Mouse (Mus musculus): ENCODE measurements around the gene Tsen2. TPM values are rescaled to one million over a fixed set of nuclear protein-coding genes. Genes with fewer than 3 reads are reported as not detected.
A peak's percentile ranks its signal among the peaks of the same experiment; 100 is the strongest.

Gene Tsen2
- polyA plus RNA-seq, 1 experiment from 2014 or later = 18.5 TPM

DNA sequence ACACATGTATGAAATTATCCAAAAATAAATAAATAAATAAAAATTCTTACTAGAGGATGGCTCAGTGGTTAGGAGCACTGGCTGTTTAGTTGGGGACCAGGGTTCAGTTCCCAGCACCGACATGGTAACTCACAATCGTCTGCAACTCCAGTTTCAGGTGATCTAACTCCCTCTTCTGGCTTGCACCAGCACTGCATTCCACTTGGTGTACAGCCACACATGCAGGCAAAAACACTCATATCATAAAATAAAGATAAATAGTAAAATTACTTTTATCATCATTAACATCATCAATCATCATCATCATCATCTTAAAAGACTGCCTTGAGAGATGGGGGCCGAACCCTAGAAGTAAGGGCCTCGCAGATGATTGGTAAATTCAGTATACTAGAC lies 56.9 kb downstream of the Tsen2 start:
- no peaks in the 10 kb centered on the region for H3K9me3 ChIP-seq (replicated peaks; ENCODE audit: low read length)
- no peak overlapping the region for H3K27ac ChIP-seq
- no peaks in the 10 kb centered on the region for H3K36me3 ChIP-seq (ENCODE audit: insufficient read depth, low read length)
- H3K4me2 ChIP-seq (ENCODE audit: low read length) = peak overlapping the region; percentile 33; the same call in 1 of the 2 replicates
- H3K9ac ChIP-seq (ENCODE audit: low read depth, low read length) = no peak overlapping the region
- peak; percentile 16; the same call in 1 of the 2 replicates for TF ChIP-seq CTCF (IDR thresholded peaks at IDR 0.05; ENCODE audit: low read depth)
- ATAC-seq (replicated peaks; ENCODE audit: low FRiP score, low read depth) = no peak
- no peaks in the 10 kb centered on the region for H3K27me3 ChIP-seq (ENCODE audit: insufficient read depth, low read length)
- DNase-seq (ENCODE audit: low spot score) = no peak
- H3K4me3 ChIP-seq (replicated peaks; ENCODE audit: low read depth, low read length) = peak overlapping the region; percentile 95; the same call in 1 of the 2 replicates
- no peaks in the 10 kb centered on the region for H3K4me1 ChIP-seq (replicated peaks; ENCODE audit: insufficient read depth, low read length)
- 67% methylated on average over 4 of the region's 4 CpGs for WGBS

GRCm38 (mm10) chr6:115601715-115602523 lies 57.5 kb downstream of the Tsen2 start, which contains the start of gene Mkrn2:
Gene Mkrn2 (plus strand): TSS chr6:115601902.
- H3K4me3 ChIP-seq (replicated peaks; ENCODE audit: low read depth, low read length) = peak within 1 kb of the TSS; percentile 95
- no peak for TF ChIP-seq CTCF (IDR thresholded peaks at IDR 0.05; ENCODE audit: low read depth)
- no peaks in the 10 kb centered on the region for H3K27me3 ChIP-seq (ENCODE audit: insufficient read depth, low read length)
- no peaks in the 10 kb centered on the region for H3K9me3 ChIP-seq (replicated peaks; ENCODE audit: low read length)
- peak within 1 kb of the TSS; percentile 56 for H3K4me2 ChIP-seq (ENCODE audit: low read length)
- peak within 1 kb of the TSS; percentile 87 for H3K9ac ChIP-seq (ENCODE audit: low read depth, low read length)
- H3K27ac ChIP-seq = peak within 1 kb of the TSS; percentile 82
- no peaks in the 10 kb centered on the region for H3K36me3 ChIP-seq (ENCODE audit: insufficient read depth, low read length)
- WGBS = under 1% methylated on average over 61 of the region's 61 CpGs
- ATAC-seq (replicated peaks; ENCODE audit: low FRiP score, low read depth) (peak; percentile 95), DNase-seq (ENCODE audit: low spot score) (peak; percentile 83)
- no peaks in the 10 kb centered on the region for H3K4me1 ChIP-seq (replicated peaks; ENCODE audit: insufficient read depth, low read length)

DNA sequence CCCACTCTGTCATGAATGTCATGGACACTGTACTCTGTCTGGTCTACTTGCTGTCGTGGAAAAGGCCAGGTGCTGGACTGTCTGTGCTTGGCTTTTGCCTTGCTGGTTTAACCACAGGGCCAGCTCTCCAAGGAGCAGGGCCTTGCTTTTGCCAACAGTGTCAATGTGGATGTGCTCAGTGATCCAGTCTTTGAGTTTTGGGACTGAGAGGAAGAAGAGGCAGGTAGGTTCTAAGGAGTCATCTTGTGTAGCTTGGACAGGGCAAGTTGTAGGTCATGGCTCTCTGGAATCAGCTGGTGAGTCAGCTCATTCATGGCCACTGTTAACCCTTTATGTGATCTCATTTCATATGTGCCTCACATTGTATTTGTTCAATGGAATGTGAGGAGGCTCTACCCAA lies 62.0 kb downstream of the Tsen2 start:
- Histone ChIP-seq H3K4me2 (ENCODE audit: low read length) (no peak overlapping the region), H3K27me3 (ENCODE audit: insufficient read depth, low read length) (no peaks in the 10 kb centered on the region), H3K4me3 (replicated peaks; ENCODE audit: low read depth, low read length) (no peak overlapping the region), H3K4me1 (replicated peaks; ENCODE audit: insufficient read depth, low read length) (no peaks in the 10 kb centered on the region), H3K9ac (ENCODE audit: low read depth, low read length) (no peak overlapping the region), H3K27ac (no peak overlapping the region), H3K36me3 (ENCODE audit: insufficient read depth, low read length) (peaks cover 11% of the 10 kb centered on the region; the same call in 1 of the 2 replicates), H3K9me3 (replicated peaks; ENCODE audit: low read length) (no peaks in the 10 kb centered on the region)
- WGBS = 77% methylated on average over 1 of the region's 1 CpGs
- DNase-seq (ENCODE audit: low spot score) (no peak), ATAC-seq (replicated peaks; ENCODE audit: low FRiP score, low read depth) (no peak)
- TF ChIP-seq CTCF (IDR thresholded peaks at IDR 0.05; ENCODE audit: low read depth) = no peak

GRCm38 (mm10) chr6:115607429-115607828 lies 63.0 kb downstream of the Tsen2 start:
- no peaks in the 10 kb centered on the region for H3K27me3 ChIP-seq (ENCODE audit: insufficient read depth, low read length)
- no peak overlapping the region for H3K27ac ChIP-seq
- peaks cover 20% of the 10 kb centered on the region; the same call in 1 of the 2 replicates for H3K36me3 ChIP-seq (ENCODE audit: insufficient read depth, low read length)
- no peak overlapping the region for H3K9ac ChIP-seq (ENCODE audit: low read depth, low read length)
- no peak for ATAC-seq (replicated peaks; ENCODE audit: low FRiP score, low read depth)
- H3K4me3 ChIP-seq (replicated peaks; ENCODE audit: low read depth, low read length) = no peak overlapping the region
- 76% methylated on average over 4 of the region's 4 CpGs for WGBS
- H3K4me1 ChIP-seq (replicated peaks; ENCODE audit: insufficient read depth, low read length) = no peaks in the 10 kb centered on the region
- DNase-seq (ENCODE audit: low spot score) = no peak
- no peaks in the 10 kb centered on the region for H3K9me3 ChIP-seq (replicated peaks; ENCODE audit: low read length)
- no peak overlapping the region for H3K4me2 ChIP-seq (ENCODE audit: low read length)
- TF ChIP-seq CTCF (IDR thresholded peaks at IDR 0.05; ENCODE audit: low read depth) = no peak

- Histone ChIP-seq H3K4me1 (replicated peaks; ENCODE audit: insufficient read depth, low read length) (no peaks in the 10 kb centered on the region), H3K4me2 (ENCODE audit: low read length) (no peak overlapping the region), H3K9ac (ENCODE audit: low read depth, low read length) (no peak overlapping the region), H3K36me3 (ENCODE audit: insufficient read depth, low read length) (peaks cover 29% of the 10 kb centered on the region), H3K27ac (no peak overlapping the region), H3K4me3 (replicated peaks; ENCODE audit: low read depth, low read length) (no peak overlapping the region), H3K9me3 (replicated peaks; ENCODE audit: low read length) (no peaks in the 10 kb centered on the region), H3K27me3 (ENCODE audit: insufficient read depth, low read length) (no peaks in the 10 kb centered on the region)
- DNase-seq (ENCODE audit: low spot score) (peak; percentile 39), ATAC-seq (replicated peaks; ENCODE audit: low FRiP score, low read depth) (no peak)
- WGBS = 72% methylated on average over 3 of the region's 3 CpGs
- TF ChIP-seq CTCF (IDR thresholded peaks at IDR 0.05; ENCODE audit: low read depth) = peak; percentile 73
These were observed 64.7 kb downstream of the Tsen2 start for GRCm38 (mm10) chr6:115609121-115609520.

DNA sequence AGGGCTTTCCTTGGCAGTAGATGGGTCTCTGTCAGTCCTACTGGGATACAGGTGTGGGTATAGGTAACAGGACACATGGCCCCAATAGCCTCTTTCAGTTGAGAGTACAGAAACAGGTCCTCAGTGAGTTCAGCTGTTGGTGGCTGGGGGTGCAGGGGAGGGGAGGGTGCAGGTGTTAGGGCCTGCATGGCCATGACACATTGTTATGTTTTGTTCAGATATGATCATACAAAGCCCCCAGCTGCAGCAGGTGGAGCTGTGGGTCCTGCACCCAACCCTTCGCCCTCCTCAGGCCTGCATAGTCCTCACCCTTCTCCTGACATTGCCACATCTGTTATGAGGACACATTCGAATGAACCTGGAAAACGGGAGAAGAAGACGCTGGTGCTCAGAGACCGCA lies 65.8 kb downstream of the Tsen2 start:
- TF ChIP-seq CTCF (IDR thresholded peaks at IDR 0.05; ENCODE audit: low read depth) = no peak
- H3K4me2 ChIP-seq (ENCODE audit: low read length) = no peak overlapping the region
- no peak overlapping the region for H3K4me3 ChIP-seq (replicated peaks; ENCODE audit: low read depth, low read length)
- no peak for ATAC-seq (replicated peaks; ENCODE audit: low FRiP score, low read depth)
- peaks cover 35% of the 10 kb centered on the region for H3K36me3 ChIP-seq (ENCODE audit: insufficient read depth, low read length)
- no peaks in the 10 kb centered on the region for H3K9me3 ChIP-seq (replicated peaks; ENCODE audit: low read length)
- 99% methylated on average over 5 of the region's 5 CpGs for WGBS
- H3K9ac ChIP-seq (ENCODE audit: low read depth, low read length) = no peak overlapping the region
- no peaks in the 10 kb centered on the region for H3K27me3 ChIP-seq (ENCODE audit: insufficient read depth, low read length)
- no peak overlapping the region for H3K27ac ChIP-seq
- H3K4me1 ChIP-seq (replicated peaks; ENCODE audit: insufficient read depth, low read length) = no peaks in the 10 kb centered on the region
- DNase-seq (ENCODE audit: low spot score) = no peak

Data from kidney, postnatal 0 days (tissue).